Mouse (Mus musculus): Measurements from ENCODE around the gene Kiz. TPM values are rescaled to one million over a fixed set of nuclear protein-coding genes. Genes with fewer than 3 reads are reported as not detected.

The Kiz gene
- 22.0 and 34.3 TPM in 2 replicates for polyA plus RNA-seq (2014; fragmentation: Nextera tagmentation; extraction: Ambion mirVana)

DNA sequence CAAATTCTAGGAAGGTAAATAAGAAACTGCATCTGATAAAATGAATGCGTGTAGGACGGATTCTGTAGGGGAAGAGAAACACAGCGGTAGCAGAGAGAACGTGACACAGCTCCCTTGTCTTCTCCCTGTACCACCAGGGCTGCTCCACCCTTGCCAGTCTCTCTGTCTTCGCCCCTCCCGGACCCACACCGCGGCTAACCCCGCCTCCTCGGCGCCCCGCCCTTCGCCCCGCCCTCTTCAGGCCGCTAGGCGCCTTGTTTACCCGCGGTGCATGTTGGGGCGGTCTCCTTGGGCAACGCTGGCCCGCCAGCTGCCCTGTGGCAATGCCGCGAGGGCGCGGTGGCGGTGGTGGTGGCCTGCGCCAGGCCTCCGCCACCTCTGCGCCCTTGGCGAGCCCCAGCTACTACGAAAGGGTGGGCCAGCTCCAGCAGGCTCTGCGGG, at the start of gene Kiz:
TSS of gene Kiz (plus strand) at position 266 of the 441 bp plus-strand sequence.
- Histone ChIP-seq H3K36me3 (ENCODE audit: control insufficient read depth, insufficient read depth, low read length) (no peaks in the 10 kb centered on the region), H3K4me2 (ENCODE audit: low read length) (peak within 1 kb of the TSS; percentile 85), H3K9me3 (ENCODE audit: control insufficient read depth, low read length) (no peaks in the 10 kb centered on the region), H3K27ac (replicated peaks; ENCODE audit: low read depth, low read length) (peak within 1 kb of the TSS; percentile 83), H3K4me1 (ENCODE audit: control insufficient read depth, insufficient read depth, low read length) (peaks cover 6% of the 10 kb centered on the region; the same call in 1 of the 2 replicates), H3K27me3 (ENCODE audit: control insufficient read depth, insufficient read depth, low read length) (no peaks in the 10 kb centered on the region), H3K4me3 (replicated peaks; ENCODE audit: low read depth, low read length) (peak within 1 kb of the TSS; percentile 75), H3K9ac (replicated peaks; ENCODE audit: low read length) (peak within 1 kb of the TSS; percentile 79)
- under 1% methylated on average over 32 of the region's 32 CpGs for WGBS
- peak; percentile 94 for DNase-seq
- peak; percentile 99 for ATAC-seq (ENCODE audit: low FRiP score, low TSS enrichment)

GRCm38 (mm10) chr2:146809706-146810256, 45.9 kb upstream of the Kiz start:
- H3K36me3 ChIP-seq (ENCODE audit: control insufficient read depth, insufficient read depth, low read length), result no peaks in the 10 kb centered on the region
- H3K27ac ChIP-seq (replicated peaks; ENCODE audit: low read depth, low read length), result no peak overlapping the region
- no peak overlapping the region for H3K4me3 ChIP-seq (replicated peaks; ENCODE audit: low read depth, low read length)
- H3K27me3 ChIP-seq (ENCODE audit: control insufficient read depth, insufficient read depth, low read length), result no peaks in the 10 kb centered on the region
- DNase-seq, result no peak
- H3K9ac ChIP-seq (replicated peaks; ENCODE audit: low read length), result no peak overlapping the region
- 0 out of 2 replicates have a peak, but pooled peaks cover 7% of the 10 kb centered on the region for H3K4me1 ChIP-seq (ENCODE audit: control insufficient read depth, insufficient read depth, low read length)
- no peak overlapping the region for H3K4me2 ChIP-seq (ENCODE audit: low read length)
- peak; percentile 34; the same call in 1 of the 2 replicates for ATAC-seq (ENCODE audit: low FRiP score, low TSS enrichment)
- no peaks in the 10 kb centered on the region for H3K9me3 ChIP-seq (ENCODE audit: control insufficient read depth, low read length)
- WGBS, result 73% methylated on average over 7 of the region's 7 CpGs

GRCm38 (mm10) chr2:146810695-146811094, 45.0 kb upstream of the Kiz start:
- Histone ChIP-seq H3K4me1 (ENCODE audit: control insufficient read depth, insufficient read depth, low read length) (0 out of 2 replicates have a peak, but pooled peaks cover 7% of the 10 kb centered on the region), H3K4me3 (replicated peaks; ENCODE audit: low read depth, low read length) (no peak overlapping the region), H3K27ac (replicated peaks; ENCODE audit: low read depth, low read length) (no peak overlapping the region), H3K27me3 (ENCODE audit: control insufficient read depth, insufficient read depth, low read length) (no peaks in the 10 kb centered on the region), H3K9ac (replicated peaks; ENCODE audit: low read length) (no peak overlapping the region), H3K9me3 (ENCODE audit: control insufficient read depth, low read length) (no peaks in the 10 kb centered on the region), H3K4me2 (ENCODE audit: low read length) (0 out of 2 replicates have a peak overlapping the region, but pooled peaks have one; percentile 11), H3K36me3 (ENCODE audit: control insufficient read depth, insufficient read depth, low read length) (no peaks in the 10 kb centered on the region)
- DNase-seq (peak; percentile 75), ATAC-seq (ENCODE audit: low FRiP score, low TSS enrichment) (peak; percentile 69; the same call in 1 of the 2 replicates)
- 27% methylated on average over 13 of the region's 13 CpGs for WGBS

- H3K9ac ChIP-seq (replicated peaks; ENCODE audit: low read length), result no peak overlapping the region
- no peak for DNase-seq
- no peaks in the 10 kb centered on the region for H3K9me3 ChIP-seq (ENCODE audit: control insufficient read depth, low read length)
Measured at GRCm38 (mm10) chr2:146814978-146815377, 40.7 kb upstream of the Kiz start.

GRCm38 (mm10) chr2:146819065-146819464, 36.6 kb upstream of the Kiz start:
- WGBS, result 85% methylated on average over 4 of the region's 4 CpGs
- no peak for ATAC-seq (ENCODE audit: low FRiP score, low TSS enrichment)
- Histone ChIP-seq H3K27ac (replicated peaks; ENCODE audit: low read depth, low read length) (no peak overlapping the region), H3K36me3 (ENCODE audit: control insufficient read depth, insufficient read depth, low read length) (no peaks in the 10 kb centered on the region), H3K4me3 (replicated peaks; ENCODE audit: low read depth, low read length) (no peak overlapping the region), H3K4me1 (ENCODE audit: control insufficient read depth, insufficient read depth, low read length) (peaks cover 4% of the 10 kb centered on the region; the same call in 1 of the 2 replicates), H3K4me2 (ENCODE audit: low read length) (no peak overlapping the region), H3K9ac (replicated peaks; ENCODE audit: low read length) (no peak overlapping the region), H3K27me3 (ENCODE audit: control insufficient read depth, insufficient read depth, low read length) (peaks cover 7% of the 10 kb centered on the region; the same call in 1 of the 2 replicates), H3K9me3 (ENCODE audit: control insufficient read depth, low read length) (no peaks in the 10 kb centered on the region)
- DNase-seq, result no peak

More at GRCm38 (mm10) chr2:146814978-146815377, 40.7 kb upstream of the Kiz start:
- no peaks in the 10 kb centered on the region for H3K36me3 ChIP-seq (ENCODE audit: control insufficient read depth, insufficient read depth, low read length)
- H3K4me3 ChIP-seq (replicated peaks; ENCODE audit: low read depth, low read length), result no peak overlapping the region
- 0 out of 2 replicates have a peak, but pooled peaks cover 3% of the 10 kb centered on the region for H3K4me1 ChIP-seq (ENCODE audit: control insufficient read depth, insufficient read depth, low read length)
- no peak overlapping the region for H3K4me2 ChIP-seq (ENCODE audit: low read length)
- H3K27me3 ChIP-seq (ENCODE audit: control insufficient read depth, insufficient read depth, low read length), result no peaks in the 10 kb centered on the region
- 89% methylated on average over 7 of the region's 7 CpGs for WGBS
- no peak overlapping the region for H3K27ac ChIP-seq (replicated peaks; ENCODE audit: low read depth, low read length)
- ATAC-seq (ENCODE audit: low FRiP score, low TSS enrichment), result no peak

DNA sequence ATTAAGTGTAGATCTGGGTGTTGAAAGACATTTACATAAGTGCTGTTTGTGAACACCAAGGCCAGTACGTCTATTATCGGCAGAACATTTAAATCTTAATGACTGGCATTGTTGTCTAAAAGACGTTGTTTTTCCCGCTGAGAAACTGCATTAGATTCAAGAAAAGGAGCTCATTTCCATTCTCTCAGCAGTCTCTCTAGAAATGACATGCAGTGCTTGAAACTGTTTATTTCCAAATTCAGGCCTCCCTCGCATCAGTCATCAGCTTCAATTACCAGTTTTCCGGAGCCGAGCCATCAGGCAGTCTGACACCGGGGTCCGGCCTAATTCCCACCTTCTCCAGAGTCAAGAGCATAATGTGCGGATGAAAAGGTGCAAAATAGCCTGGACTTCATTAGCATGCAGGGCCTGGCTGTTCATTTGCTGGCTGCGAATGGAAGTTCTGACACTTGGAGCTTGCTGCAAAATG, 32.1 kb upstream of the Kiz start:
- no peaks in the 10 kb centered on the region for H3K36me3 ChIP-seq (ENCODE audit: control insufficient read depth, insufficient read depth, low read length)
- H3K9me3 ChIP-seq (ENCODE audit: control insufficient read depth, low read length), result no peaks in the 10 kb centered on the region
- no peak overlapping the region for H3K9ac ChIP-seq (replicated peaks; ENCODE audit: low read length)
- H3K4me2 ChIP-seq (ENCODE audit: low read length), result peak overlapping the region; percentile 3; the same call in 1 of the 2 replicates
- H3K4me1 ChIP-seq (ENCODE audit: control insufficient read depth, insufficient read depth, low read length), result peaks cover 4% of the 10 kb centered on the region; the same call in 1 of the 2 replicates
- H3K27me3 ChIP-seq (ENCODE audit: control insufficient read depth, insufficient read depth, low read length), result peaks cover 31% of the 10 kb centered on the region
- no peak overlapping the region for H3K4me3 ChIP-seq (replicated peaks; ENCODE audit: low read depth, low read length)
- ATAC-seq (ENCODE audit: low FRiP score, low TSS enrichment) (no peak; the same call in 1 of the 2 replicates), DNase-seq (peak; percentile 44)
- WGBS, result 14% methylated on average over 11 of the region's 11 CpGs
- H3K27ac ChIP-seq (replicated peaks; ENCODE audit: low read depth, low read length), result peak overlapping the region; percentile 50; the same call in 1 of the 2 replicates

DNA sequence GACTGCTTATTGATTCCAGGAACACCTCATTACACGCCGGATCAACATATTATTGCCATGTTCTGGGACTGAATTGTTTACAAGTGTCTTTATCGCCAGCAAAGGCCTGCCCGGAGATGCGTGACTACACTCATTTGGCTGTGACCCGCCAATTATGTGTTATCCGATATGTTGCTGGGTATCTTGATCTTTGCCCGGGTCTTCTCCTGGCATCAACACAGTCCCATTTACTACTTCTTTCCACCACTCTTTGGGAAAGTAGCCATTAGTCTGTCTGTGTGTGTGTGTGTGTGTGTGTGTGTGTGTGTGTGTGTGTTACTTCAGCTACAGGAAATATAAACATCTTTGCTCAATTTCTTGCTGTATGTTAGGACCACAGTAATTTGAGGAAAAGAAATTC, 31.6 kb upstream of the Kiz start:
- peaks cover 36% of the 10 kb centered on the region for H3K27me3 ChIP-seq (ENCODE audit: control insufficient read depth, insufficient read depth, low read length)
- H3K4me2 ChIP-seq (ENCODE audit: low read length), result peak overlapping the region; percentile 3; the same call in 1 of the 2 replicates
- H3K27ac ChIP-seq (replicated peaks; ENCODE audit: low read depth, low read length), result no peak overlapping the region
- ATAC-seq (ENCODE audit: low FRiP score, low TSS enrichment) (no peak), DNase-seq (no peak)
- H3K4me1 ChIP-seq (ENCODE audit: control insufficient read depth, insufficient read depth, low read length), result peaks cover 4% of the 10 kb centered on the region; the same call in 1 of the 2 replicates
- WGBS, result 26% methylated on average over 8 of the region's 8 CpGs
- H3K9ac ChIP-seq (replicated peaks; ENCODE audit: low read length), result no peak overlapping the region
- H3K9me3 ChIP-seq (ENCODE audit: control insufficient read depth, low read length), result no peaks in the 10 kb centered on the region
- no peak overlapping the region for H3K4me3 ChIP-seq (replicated peaks; ENCODE audit: low read depth, low read length)
- no peaks in the 10 kb centered on the region for H3K36me3 ChIP-seq (ENCODE audit: control insufficient read depth, insufficient read depth, low read length)

GRCm38 (mm10) chr2:146828006-146828405, 27.7 kb upstream of the Kiz start:
- WGBS, result 80% methylated on average over 4 of the region's 4 CpGs
- DNase-seq, result no peak
- H3K27me3 ChIP-seq (ENCODE audit: control insufficient read depth, insufficient read depth, low read length), result peaks cover 66% of the 10 kb centered on the region

More at GRCm38 (mm10) chr2:146828006-146828405, 27.7 kb upstream of the Kiz start:
- H3K4me1 ChIP-seq (ENCODE audit: control insufficient read depth, insufficient read depth, low read length), result peaks cover 4% of the 10 kb centered on the region; the same call in 1 of the 2 replicates
- H3K4me2 ChIP-seq (ENCODE audit: low read length), result no peak overlapping the region
- no peak for ATAC-seq (ENCODE audit: low FRiP score, low TSS enrichment)
- no peak overlapping the region for H3K4me3 ChIP-seq (replicated peaks; ENCODE audit: low read depth, low read length)
- no peaks in the 10 kb centered on the region for H3K9me3 ChIP-seq (ENCODE audit: control insufficient read depth, low read length)
- no peak overlapping the region for H3K9ac ChIP-seq (replicated peaks; ENCODE audit: low read length)
- H3K36me3 ChIP-seq (ENCODE audit: control insufficient read depth, insufficient read depth, low read length), result no peaks in the 10 kb centered on the region
- no peak overlapping the region for H3K27ac ChIP-seq (replicated peaks; ENCODE audit: low read depth, low read length)

All from midbrain, embryonic 14.5 days (tissue).